Mouse (Mus musculus): Measurements from ENCODE around the gene Dnajc28. TPM values are rescaled to one million over a fixed set of nuclear protein-coding genes. Genes with fewer than 3 reads are reported as not detected.

Dnajc28 gene
- polyA plus RNA-seq, 1 experiment from 2014 or later = 5.8 TPM

DNA sequence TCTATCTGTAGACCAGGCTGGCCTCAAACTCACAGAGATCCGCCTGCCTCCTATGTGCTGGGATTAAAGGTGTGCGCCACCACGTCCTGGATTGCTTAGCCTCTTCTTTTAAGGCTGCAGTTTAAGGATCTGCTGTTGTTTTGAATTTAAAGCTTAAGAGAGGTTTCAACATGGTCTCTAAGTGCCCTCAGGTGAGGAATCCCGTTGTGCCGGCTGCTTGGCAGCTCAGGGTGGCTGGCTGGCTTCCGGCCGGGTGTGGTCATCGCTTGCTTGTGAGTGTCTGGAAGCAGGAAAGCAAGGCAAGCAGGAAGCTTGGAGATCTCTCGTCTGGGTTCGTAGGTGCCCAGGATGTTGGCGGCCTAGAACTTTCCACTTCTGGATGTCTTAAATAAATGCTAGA, 2.2 kb upstream of the Dnajc28 start:
- Histone ChIP-seq H3K27me3 (replicated peaks; ENCODE audit: control insufficient read depth, insufficient read depth, low read length) (no peaks in the 10 kb centered on the region), H3K4me3 (ENCODE audit: low read length) (no peak overlapping the region), H3K4me1 (ENCODE audit: control insufficient read depth, insufficient read depth, low read depth, low read length) (peaks cover 6% of the 10 kb centered on the region), H3K36me3 (ENCODE audit: control insufficient read depth, insufficient read depth, low read length) (peaks cover 26% of the 10 kb centered on the region), H3K4me2 (ENCODE audit: low read length) (no peak overlapping the region), H3K27ac (ENCODE audit: low read depth, low read length) (no peak overlapping the region), H3K9ac (ENCODE audit: low read depth, low read length) (no peak overlapping the region), H3K9me3 (ENCODE audit: control insufficient read depth, low read length) (no peaks in the 10 kb centered on the region)
- no peak for ATAC-seq
- WGBS = 92% methylated on average over 11 of the region's 11 CpGs

DNA sequence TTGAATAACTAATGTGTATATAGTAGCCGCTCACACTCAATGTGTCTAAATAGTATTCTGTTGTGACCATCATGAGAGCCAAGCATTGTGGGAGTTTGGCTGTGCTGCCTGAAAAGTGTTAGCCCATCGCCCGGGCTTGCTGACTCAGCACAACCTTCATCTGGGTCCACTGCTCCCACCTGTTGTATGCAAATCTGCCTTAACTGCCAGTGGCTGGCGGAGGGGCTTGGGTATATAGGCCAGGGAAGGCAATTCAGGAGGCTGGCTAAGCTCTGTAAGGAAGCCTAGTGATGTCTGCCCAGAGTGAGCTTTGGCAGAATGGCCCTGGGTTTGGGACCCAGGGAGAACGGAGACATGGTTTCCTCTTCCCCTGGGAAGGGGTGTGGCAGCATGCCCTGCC, 1.4 kb upstream of the Dnajc28 start:
- ATAC-seq = no peak
- Histone ChIP-seq H3K27me3 (replicated peaks; ENCODE audit: control insufficient read depth, insufficient read depth, low read length) (no peaks in the 10 kb centered on the region), H3K4me3 (ENCODE audit: low read length) (no peak overlapping the region), H3K36me3 (ENCODE audit: control insufficient read depth, insufficient read depth, low read length) (peaks cover 24% of the 10 kb centered on the region), H3K4me2 (ENCODE audit: low read length) (no peak overlapping the region), H3K9me3 (ENCODE audit: control insufficient read depth, low read length) (no peaks in the 10 kb centered on the region), H3K9ac (ENCODE audit: low read depth, low read length) (no peak overlapping the region), H3K4me1 (ENCODE audit: control insufficient read depth, insufficient read depth, low read depth, low read length) (peaks cover 6% of the 10 kb centered on the region), H3K27ac (ENCODE audit: low read depth, low read length) (no peak overlapping the region)
- WGBS = 84% methylated on average over 5 of the region's 5 CpGs

GRCm38 (mm10) chr16:91614552-91614951, 4.3 kb downstream of the Dnajc28 start:
- WGBS = 86% methylated on average over 6 of the region's 6 CpGs
- Histone ChIP-seq H3K36me3 (ENCODE audit: control insufficient read depth, insufficient read depth, low read length) (no peaks in the 10 kb centered on the region), H3K27me3 (replicated peaks; ENCODE audit: control insufficient read depth, insufficient read depth, low read length) (no peaks in the 10 kb centered on the region), H3K27ac (ENCODE audit: low read depth, low read length) (no peak overlapping the region), H3K4me1 (ENCODE audit: control insufficient read depth, insufficient read depth, low read depth, low read length) (peaks cover 6% of the 10 kb centered on the region), H3K9me3 (ENCODE audit: control insufficient read depth, low read length) (no peaks in the 10 kb centered on the region), H3K4me3 (ENCODE audit: low read length) (no peak overlapping the region), H3K9ac (ENCODE audit: low read depth, low read length) (no peak overlapping the region), H3K4me2 (ENCODE audit: low read length) (no peak overlapping the region)
- ATAC-seq = no peak

GRCm38 (mm10) chr16:91612525-91612924, 6.3 kb downstream of the Dnajc28 start:
- no peak overlapping the region for H3K4me3 ChIP-seq (ENCODE audit: low read length)
- H3K4me2 ChIP-seq (ENCODE audit: low read length) = no peak overlapping the region
- ATAC-seq = no peak
- no peak overlapping the region for H3K27ac ChIP-seq (ENCODE audit: low read depth, low read length)
- H3K9me3 ChIP-seq (ENCODE audit: control insufficient read depth, low read length) = no peaks in the 10 kb centered on the region
- H3K4me1 ChIP-seq (ENCODE audit: control insufficient read depth, insufficient read depth, low read depth, low read length) = no peaks in the 10 kb centered on the region
- H3K9ac ChIP-seq (ENCODE audit: low read depth, low read length) = no peak overlapping the region
- 72% methylated on average over 5 of the region's 5 CpGs for WGBS
- no peaks in the 10 kb centered on the region for H3K36me3 ChIP-seq (ENCODE audit: control insufficient read depth, insufficient read depth, low read length)
- no peaks in the 10 kb centered on the region for H3K27me3 ChIP-seq (replicated peaks; ENCODE audit: control insufficient read depth, insufficient read depth, low read length)

DNA sequence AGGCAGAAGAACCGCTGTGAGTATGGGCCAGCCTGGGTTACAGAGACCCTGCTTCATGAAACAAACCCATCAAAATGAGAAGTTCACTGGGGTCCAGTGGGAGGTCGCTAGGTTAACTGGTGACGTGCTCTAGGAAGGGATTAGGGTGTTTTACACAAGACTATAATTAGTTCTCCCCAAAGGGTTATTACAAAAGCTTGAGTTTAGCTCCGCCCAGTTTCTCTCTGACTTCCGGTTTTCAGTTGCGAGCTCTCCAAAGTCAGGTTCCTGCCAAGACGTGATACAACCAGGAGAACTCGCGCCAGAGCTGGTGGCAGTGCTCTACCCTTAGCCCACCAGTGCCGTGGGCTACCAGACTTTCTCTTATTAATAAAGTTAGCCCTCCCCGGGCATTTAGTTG, 7.6 kb downstream of the Dnajc28 start:
- H3K36me3 ChIP-seq (ENCODE audit: control insufficient read depth, insufficient read depth, low read length) = no peaks in the 10 kb centered on the region
- no peaks in the 10 kb centered on the region for H3K4me1 ChIP-seq (ENCODE audit: control insufficient read depth, insufficient read depth, low read depth, low read length)
- ATAC-seq = no peak
- H3K4me3 ChIP-seq (ENCODE audit: low read length) = no peak overlapping the region
- no peaks in the 10 kb centered on the region for H3K27me3 ChIP-seq (replicated peaks; ENCODE audit: control insufficient read depth, insufficient read depth, low read length)
- no peak overlapping the region for H3K4me2 ChIP-seq (ENCODE audit: low read length)
- H3K9ac ChIP-seq (ENCODE audit: low read depth, low read length) = no peak overlapping the region
- 73% methylated on average over 11 of the region's 11 CpGs for whole genome bisulfite sequencing
- no peaks in the 10 kb centered on the region for H3K9me3 ChIP-seq (ENCODE audit: control insufficient read depth, low read length)
- H3K27ac ChIP-seq (ENCODE audit: low read depth, low read length) = no peak overlapping the region

DNA sequence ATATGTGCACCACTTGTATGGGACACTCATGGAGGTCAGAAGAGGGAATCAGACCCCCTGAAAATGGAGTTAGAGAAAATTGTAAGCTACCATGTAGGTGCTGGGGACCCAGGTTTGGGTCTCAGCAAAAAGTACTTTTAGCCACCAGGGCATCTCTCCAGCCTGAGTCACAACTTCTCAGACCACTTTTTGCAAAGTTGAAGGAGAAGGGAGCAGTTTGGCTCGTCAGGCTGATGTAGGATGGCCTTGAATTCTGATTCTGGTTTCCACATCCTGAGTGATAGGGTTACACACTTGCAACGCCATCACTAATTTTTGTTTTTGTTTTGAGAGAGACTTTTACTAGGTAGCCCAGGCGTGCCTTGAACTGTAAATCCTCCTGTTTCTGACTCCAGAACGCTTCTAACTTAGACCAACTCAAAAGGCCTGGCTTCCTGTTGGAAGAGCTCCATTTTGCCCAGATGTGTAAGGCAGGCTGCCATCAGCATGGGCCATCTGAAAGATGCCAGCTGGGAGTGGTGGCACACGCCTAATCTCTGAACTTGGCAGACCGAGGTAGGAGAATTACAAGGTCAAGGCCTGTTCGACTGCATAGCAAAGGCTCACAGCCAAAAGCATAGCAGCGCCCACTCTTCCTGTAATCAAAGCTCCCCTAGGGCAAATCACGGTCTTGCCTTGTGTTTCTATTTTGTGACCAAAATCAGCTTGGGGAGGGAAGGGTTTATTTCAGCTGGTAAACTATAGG, 9.2 kb downstream of the Dnajc28 start:
- 68% methylated on average over 9 of the region's 9 CpGs for WGBS
- no peak for ATAC-seq
- Histone ChIP-seq H3K36me3 (ENCODE audit: control insufficient read depth, insufficient read depth, low read length) (no peaks in the 10 kb centered on the region), H3K4me3 (ENCODE audit: low read length) (no peak overlapping the region), H3K27me3 (replicated peaks; ENCODE audit: control insufficient read depth, insufficient read depth, low read length) (no peaks in the 10 kb centered on the region), H3K27ac (ENCODE audit: low read depth, low read length) (no peak overlapping the region), H3K9me3 (ENCODE audit: control insufficient read depth, low read length) (no peaks in the 10 kb centered on the region), H3K9ac (ENCODE audit: low read depth, low read length) (no peak overlapping the region), H3K4me1 (ENCODE audit: control insufficient read depth, insufficient read depth, low read depth, low read length) (no peaks in the 10 kb centered on the region), H3K4me2 (ENCODE audit: low read length) (no peak overlapping the region)

DNA sequence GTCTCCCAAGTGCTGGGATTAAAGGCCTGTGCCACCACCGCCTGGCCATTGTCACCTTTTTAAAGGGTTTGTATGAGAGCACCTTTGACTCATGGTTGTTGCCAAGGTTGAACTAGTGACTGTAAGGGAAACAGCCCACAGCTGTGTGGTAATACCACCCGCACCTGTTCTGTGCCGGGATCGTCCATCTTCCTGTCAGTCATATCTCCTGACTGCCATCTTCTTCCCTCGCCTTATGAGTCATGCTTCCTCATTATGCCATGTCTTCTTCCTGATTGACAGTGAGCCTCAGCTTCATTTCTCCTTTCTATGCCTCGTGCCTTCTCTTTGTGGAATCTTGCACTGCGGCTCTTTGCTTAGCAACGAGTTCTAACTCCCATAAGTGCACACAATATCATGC, 11.9 kb downstream of the Dnajc28 start:
- no peak overlapping the region for H3K4me3 ChIP-seq (ENCODE audit: low read length)

GRCm38 (mm10) chr16:91605156-91605555, 13.7 kb downstream of the Dnajc28 start:
- Histone ChIP-seq H3K9me3 (ENCODE audit: control insufficient read depth, low read length) (no peaks in the 10 kb centered on the region), H3K36me3 (ENCODE audit: control insufficient read depth, insufficient read depth, low read length) (no peaks in the 10 kb centered on the region), H3K9ac (ENCODE audit: low read depth, low read length) (no peak overlapping the region), H3K27me3 (replicated peaks; ENCODE audit: control insufficient read depth, insufficient read depth, low read length) (no peaks in the 10 kb centered on the region), H3K4me1 (ENCODE audit: control insufficient read depth, insufficient read depth, low read depth, low read length) (no peaks in the 10 kb centered on the region), H3K4me3 (ENCODE audit: low read length) (no peak overlapping the region), H3K27ac (ENCODE audit: low read depth, low read length) (no peak overlapping the region), H3K4me2 (ENCODE audit: low read length) (no peak overlapping the region)
- WGBS = 74% methylated on average over 6 of the region's 6 CpGs
- ATAC-seq = no peak

More for the DNA sequence above, 11.9 kb downstream of the Dnajc28 start:
- H3K9me3 ChIP-seq (ENCODE audit: control insufficient read depth, low read length) = no peaks in the 10 kb centered on the region
- no peaks in the 10 kb centered on the region for H3K36me3 ChIP-seq (ENCODE audit: control insufficient read depth, insufficient read depth, low read length)
- no peak overlapping the region for H3K4me2 ChIP-seq (ENCODE audit: low read length)
- no peak overlapping the region for H3K27ac ChIP-seq (ENCODE audit: low read depth, low read length)
- H3K4me1 ChIP-seq (ENCODE audit: control insufficient read depth, insufficient read depth, low read depth, low read length) = no peaks in the 10 kb centered on the region
- H3K27me3 ChIP-seq (replicated peaks; ENCODE audit: control insufficient read depth, insufficient read depth, low read length) = no peaks in the 10 kb centered on the region
- H3K9ac ChIP-seq (ENCODE audit: low read depth, low read length) = no peak overlapping the region
- no peak for ATAC-seq
- 89% methylated on average over 8 of the region's 8 CpGs for WGBS

GRCm38 (mm10) chr16:91601693-91602092, 17.1 kb downstream of the Dnajc28 start:
- Histone ChIP-seq H3K9ac (ENCODE audit: low read depth, low read length) (no peak overlapping the region), H3K27me3 (replicated peaks; ENCODE audit: control insufficient read depth, insufficient read depth, low read length) (peaks cover 2% of the 10 kb centered on the region), H3K4me2 (ENCODE audit: low read length) (no peak overlapping the region), H3K27ac (ENCODE audit: low read depth, low read length) (no peak overlapping the region), H3K4me3 (ENCODE audit: low read length) (no peak overlapping the region), H3K36me3 (ENCODE audit: control insufficient read depth, insufficient read depth, low read length) (no peaks in the 10 kb centered on the region), H3K4me1 (ENCODE audit: control insufficient read depth, insufficient read depth, low read depth, low read length) (peaks cover under 1% of the 10 kb centered on the region), H3K9me3 (ENCODE audit: control insufficient read depth, low read length) (no peaks in the 10 kb centered on the region)
- 74% methylated on average over 9 of the region's 9 CpGs for WGBS
- ATAC-seq = no peak
